8 mouse cellular contexts compared by ENCODE assay signal in genomic region chr10:87859453-87859852, GRCm38 (mm10). TPM values are rescaled to one million over a fixed set of nuclear protein-coding genes. Genes with fewer than 3 reads are reported as not detected.
A peak's percentile ranks its signal among the peaks of the same experiment; 100 is the strongest.
DNase-seq lines count a peak whose midpoint lies in the region; ATAC-seq and TF ChIP-seq lines count a peak whose summit lies in the region.

No protein-coding gene starts in this region.

- no peak for DNase-seq in lung, postnatal 36 days
- DNase-seq in limb, embryonic 14.5 days (ENCODE audit: low spot score): peak; percentile 57
- DNase-seq in urinary bladder, postnatal 36 days (ENCODE audit: low spot score in 2 of 2): no peak
- no peak for DNase-seq in thymus, adult 2 months
- DNase-seq in right cerebral cortex, postnatal 25 days: no peak

- H3K27me3 ChIP-seq in lung, embryonic 15.5 days: peaks cover 40% of the 10 kb centered on the region
- peaks cover 8% of the 10 kb centered on the region; the same call in 1 of the 2 replicates for H3K27me3 ChIP-seq in forebrain, embryonic 15.5 days
- H3K27me3 ChIP-seq in limb, embryonic 14.5 days (ENCODE audit: control insufficient read depth, insufficient read depth, low read length): peaks cover 6% of the 10 kb centered on the region; the same call in 1 of the 2 replicates
- no peaks in the 10 kb centered on the region; the same call in 1 of the 2 replicates for H3K27me3 ChIP-seq in small intestine, adult 2 months (ENCODE audit: control insufficient read depth, insufficient read depth, low read length)
- no peaks in the 10 kb centered on the region; the same call in 1 of the 2 replicates for H3K27me3 ChIP-seq in thymus, adult 2 months (ENCODE audit: control insufficient read depth, insufficient read depth, low read length)

- H3K4me2 ChIP-seq in lung, embryonic 15.5 days: peak overlapping the region; percentile 70
- H3K4me2 ChIP-seq in forebrain, embryonic 15.5 days (replicated peaks): peak overlapping the region; percentile 73
- peak overlapping the region; percentile 71 for H3K4me2 ChIP-seq in limb, embryonic 14.5 days (replicated peaks; ENCODE audit: low read depth, low read length, severe bottlenecking)

- H3K27ac ChIP-seq in lung, embryonic 15.5 days: peak overlapping the region; percentile 80; the same call in 1 of the 2 replicates
- no peak overlapping the region for H3K27ac ChIP-seq in forebrain, embryonic 15.5 days (replicated peaks)
- H3K27ac ChIP-seq in limb, embryonic 14.5 days (replicated peaks; ENCODE audit: low read depth, low read length): peak overlapping the region; percentile 89
- H3K27ac ChIP-seq in small intestine, adult 2 months (ENCODE audit: insufficient read depth, low read depth, low read length): no peak overlapping the region
- no peak overlapping the region for H3K27ac ChIP-seq in thymus, adult 2 months (ENCODE audit: control insufficient read depth, insufficient read depth, low read length)

- peaks cover 42% of the 10 kb centered on the region for H3K4me1 ChIP-seq in lung, embryonic 15.5 days
- H3K4me1 ChIP-seq in forebrain, embryonic 15.5 days: peaks cover 29% of the 10 kb centered on the region
- H3K4me1 ChIP-seq in limb, embryonic 14.5 days (ENCODE audit: control insufficient read depth, insufficient read depth, low read length): peaks cover 46% of the 10 kb centered on the region
- no peaks in the 10 kb centered on the region for H3K4me1 ChIP-seq in small intestine, adult 2 months (ENCODE audit: control insufficient read depth, insufficient read depth, insufficient read length, low read length)
- H3K4me1 ChIP-seq in thymus, adult 2 months (replicated peaks; ENCODE audit: control insufficient read depth, insufficient read depth, low read length): no peaks in the 10 kb centered on the region

- 5% methylated on average over 10 of the region's 10 CpGs for WGBS in lung, embryonic 15.5 days
- WGBS in forebrain, embryonic 15.5 days: 8% methylated on average over 10 of the region's 10 CpGs
- WGBS in limb, embryonic 14.5 days: 4% methylated on average over 10 of the region's 10 CpGs
- 6% methylated on average over 10 of the region's 10 CpGs for WGBS in small intestine, adult 2 months
- WGBS in thymus, adult 2 months: 2% methylated on average over 10 of the region's 10 CpGs

- no peak for TF ChIP-seq POLR2A in limb, embryonic 14.5 days (IDR thresholded peaks at IDR 0.05; ENCODE audit: borderline replicate concordance, extremely low read depth, insufficient read depth, insufficient read length)
- TF ChIP-seq POLR2A in small intestine, adult 2 months (IDR thresholded peaks at IDR 0.05; ENCODE audit: low read depth, low read length): no peak
- TF ChIP-seq POLR2A in thymus, adult 2 months (IDR thresholded peaks at IDR 0.05; ENCODE audit: control insufficient read depth, extremely low read depth, insufficient read depth, low read length, poor library complexity): no peak

- peak overlapping the region; percentile 52 for H3K4me3 ChIP-seq in lung, embryonic 15.5 days
- peak overlapping the region; percentile 42 for H3K4me3 ChIP-seq in forebrain, embryonic 15.5 days
- H3K4me3 ChIP-seq in limb, embryonic 14.5 days (replicated peaks; ENCODE audit: low read length): peak overlapping the region; percentile 47
- peak overlapping the region; percentile 6; the same call in 1 of the 2 replicates for H3K4me3 ChIP-seq in small intestine, adult 2 months (ENCODE audit: low read depth, low read length)
- no peak overlapping the region for H3K4me3 ChIP-seq in thymus, adult 2 months (ENCODE audit: control insufficient read depth, insufficient read depth, low read length)

- no peak for ATAC-seq in lung, embryonic 15.5 days (ENCODE audit: borderline replicate concordance, extremely low read depth, low FRiP score, low TSS enrichment)
- ATAC-seq in forebrain, embryonic 15.5 days (replicated peaks): no peak
- 0 out of 2 replicates have a peak, but pooled peaks have one; percentile 16 for ATAC-seq in limb, embryonic 14.5 days (ENCODE audit: low FRiP score, low read depth)

- H3K36me3 ChIP-seq in lung, embryonic 15.5 days: no peaks in the 10 kb centered on the region
- H3K36me3 ChIP-seq in forebrain, embryonic 15.5 days: no peaks in the 10 kb centered on the region
- no peaks in the 10 kb centered on the region for H3K36me3 ChIP-seq in limb, embryonic 14.5 days (ENCODE audit: control insufficient read depth, insufficient read depth, low read length)
- no peaks in the 10 kb centered on the region for H3K36me3 ChIP-seq in small intestine, adult 2 months (ENCODE audit: control insufficient read depth, insufficient read depth, low read length)
- H3K36me3 ChIP-seq in thymus, adult 2 months (ENCODE audit: control insufficient read depth, insufficient read depth, low read length): no peaks in the 10 kb centered on the region

- TF ChIP-seq CTCF in small intestine, adult 2 months (IDR thresholded peaks at IDR 0.05; ENCODE audit: extremely low read depth, insufficient read length, insufficient replicate concordance, low read depth, low read length): no peak
- no peak for TF ChIP-seq CTCF in thymus, adult 2 months (IDR thresholded peaks at IDR 0.05; ENCODE audit: borderline replicate concordance, control insufficient read depth, extremely low read depth, insufficient read depth, low read length, poor library complexity)

- H3K9me3 ChIP-seq in lung, embryonic 15.5 days: no peaks in the 10 kb centered on the region
- no peaks in the 10 kb centered on the region for H3K9me3 ChIP-seq in forebrain, embryonic 15.5 days
- no peaks in the 10 kb centered on the region for H3K9me3 ChIP-seq in limb, embryonic 14.5 days (ENCODE audit: control insufficient read depth, low read length)

- peak overlapping the region; percentile 48 for H3K9ac ChIP-seq in lung, embryonic 15.5 days
- peak overlapping the region; percentile 20; the same call in 1 of the 2 replicates for H3K9ac ChIP-seq in forebrain, embryonic 15.5 days (replicated peaks)
- H3K9ac ChIP-seq in limb, embryonic 14.5 days (ENCODE audit: low read depth, low read length, severe bottlenecking): peak overlapping the region; percentile 69

RNA-seq across cellular contexts. Expression of gene Igf1, which starts 1.4 kb away (rescaled TPM):
- polyA plus RNA-seq in lung, embryonic 15.5 days (2015; fragmentation: Nextera tagmentation; extraction: Ambion mirVana): 74.5 and 77.1 TPM in 2 replicates
- 3.8 and 4.6 TPM in 2 replicates for polyA plus RNA-seq in forebrain, embryonic 15.5 days (2015; fragmentation: Nextera tagmentation; extraction: Ambion mirVana)
- 71.2 and 72.4 TPM in 2 replicates for polyA plus RNA-seq in limb, embryonic 14.5 days (2012; rRNA removed)
- polyA plus RNA-seq in limb, embryonic 14.5 days (2014; fragmentation: Nextera tagmentation; extraction: Ambion mirVana): 83.9 and 93.6 TPM in 2 replicates
- polyA plus RNA-seq in small intestine, adult 2 months (2012; rRNA removed): 6.1 and 22.8 TPM in 2 replicates
- polyA plus RNA-seq in thymus, adult 2 months (2012; rRNA removed): 57.5 and 59.2 TPM in 2 replicates

Comparison
In these comparisons a context has a peak if more than half of its experiments do, and no peak if none do; other contexts are left out.
1. H3K27ac ChIP-seq: peak in lung, embryonic 15.5 days (single experiment) and limb, embryonic 14.5 days (single experiment); none in forebrain, embryonic 15.5 days (single experiment), small intestine, adult 2 months (single experiment) and thymus, adult 2 months (single experiment).
2. Peak in every context shown above with its lines, with median percentiles within 50 percentile points of each other: H3K4me2 ChIP-seq and H3K9ac ChIP-seq.